In the genomic region with DNA sequence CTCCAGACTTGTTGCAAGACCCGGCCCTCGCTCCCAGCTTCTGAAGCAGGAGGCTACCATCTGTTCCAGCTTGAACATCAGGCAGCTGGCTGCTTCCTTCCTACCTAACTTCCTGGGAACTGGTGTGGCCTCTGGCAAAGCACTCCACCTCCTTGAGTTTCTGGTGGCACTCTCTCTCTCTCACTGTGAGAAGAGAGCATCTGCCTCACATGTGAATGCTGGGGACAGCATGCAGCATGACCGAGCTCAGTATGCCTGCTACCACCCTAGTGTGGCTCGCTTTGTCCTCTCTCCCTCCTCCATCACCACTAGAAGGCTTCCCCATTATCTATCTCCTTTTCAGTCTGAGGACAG, we compare ENCODE assay signal across 23 mouse cellular contexts. TPM values are rescaled to one million over a fixed set of nuclear protein-coding genes. Genes with fewer than 3 reads are reported as not detected.
DNase-seq lines count a peak whose midpoint lies in the region; ATAC-seq and TF ChIP-seq lines count a peak whose summit lies in the region.
"Had no signal": no experiment of that assay in that cellular context is flagged by ENCODE, and none has a peak within 500 bp of the region (broad histone marks: within the 10 kb centered on the region; RNA-seq: fewer than 3 reads in every experiment).

No protein-coding gene starts in this region.

- H3K4me2 ChIP-seq in lung, embryonic 14.5 days, result no peak overlapping the region
- H3K4me2 ChIP-seq in intestine, embryonic 16.5 days (ENCODE audit: low read depth, low read length), result no peak overlapping the region
- H3K4me2 ChIP-seq: embryonic facial prominence, embryonic 15.5 days; heart, embryonic 12.5 days; hindbrain, embryonic 12.5 days; kidney, embryonic 15.5 days; limb, embryonic 15.5 days; liver, embryonic 15.5 days; midbrain, embryonic 15.5 days had no signal

- no peak for TF ChIP-seq CTCF in lung, embryonic 14.5 days (IDR thresholded peaks at IDR 0.05; ENCODE audit: low read depth)

- no peaks in the 10 kb centered on the region for H3K9me3 ChIP-seq in lung, embryonic 14.5 days (ENCODE audit: low read depth, low read length)
- no peaks in the 10 kb centered on the region for H3K9me3 ChIP-seq in intestine, embryonic 16.5 days (ENCODE audit: control insufficient read depth, low read length)
- H3K9me3 ChIP-seq: embryonic facial prominence, embryonic 15.5 days; hindbrain, embryonic 12.5 days; limb, embryonic 15.5 days; liver, embryonic 15.5 days; midbrain, embryonic 15.5 days had no signal

- H3K9ac ChIP-seq in lung, embryonic 14.5 days, result no peak overlapping the region
- H3K9ac ChIP-seq in intestine, embryonic 16.5 days (ENCODE audit: low read depth, low read length), result no peak overlapping the region
- H3K9ac ChIP-seq: embryonic facial prominence, embryonic 15.5 days; forebrain, postnatal 0 days; heart, embryonic 12.5 days; hindbrain, embryonic 12.5 days; kidney, embryonic 15.5 days; limb, embryonic 15.5 days; liver, embryonic 15.5 days; midbrain, embryonic 15.5 days had no signal

- no peaks in the 10 kb centered on the region for H3K36me3 ChIP-seq in lung, embryonic 14.5 days (ENCODE audit: insufficient read depth)
- no peaks in the 10 kb centered on the region for H3K36me3 ChIP-seq in intestine, embryonic 16.5 days (ENCODE audit: control insufficient read depth, insufficient read depth, low read length)
- H3K36me3 ChIP-seq: embryonic facial prominence, embryonic 15.5 days; heart, embryonic 12.5 days; hindbrain, embryonic 12.5 days; kidney, embryonic 15.5 days; limb, embryonic 15.5 days; liver, embryonic 15.5 days; midbrain, embryonic 15.5 days had no signal

- 62% methylated on average over 4 of the region's 4 CpGs for WGBS in lung, embryonic 14.5 days
- 67% methylated on average over 4 of the region's 4 CpGs for WGBS in intestine, embryonic 16.5 days

- no peak for DNase-seq in frontal cortex, postnatal 25 days (ENCODE audit: low spot score in 2 of 2)
- peak; percentile 24 for DNase-seq in lung, embryonic 14.5 days
- no peak for DNase-seq in lung, postnatal 4 days
- peak; percentile 83 for DNase-seq in brain, adult 2 months (ENCODE audit: low read depth, low spot score)
- DNase-seq in retina, embryonic 14.5 days (ENCODE audit: low spot score), result peak; percentile 30
- DNase-seq in kidney, adult 9 months, result no peak
- DNase-seq: cerebellum, adult 9-10 months; forebrain, postnatal 0 days; gastrocnemius, postnatal 10 days; heart, postnatal 14 days; kidney, postnatal 4 days; lung, postnatal 14 days had no signal

- peaks cover 3% of the 10 kb centered on the region; the same call in 1 of the 2 replicates for H3K4me1 ChIP-seq in lung, embryonic 14.5 days (ENCODE audit: insufficient read depth)
- H3K4me1 ChIP-seq in intestine, embryonic 16.5 days (ENCODE audit: control insufficient read depth, insufficient read depth, low read length), result peaks cover 20% of the 10 kb centered on the region
- H3K4me1 ChIP-seq: liver, embryonic 15.5 days had no signal

- no peak overlapping the region for H3K27ac ChIP-seq in lung, embryonic 14.5 days (ENCODE audit: low read depth)
- no peak overlapping the region for H3K27ac ChIP-seq in intestine, embryonic 16.5 days (ENCODE audit: low read length)
- H3K27ac ChIP-seq: embryonic facial prominence, embryonic 15.5 days; hindbrain, embryonic 12.5 days; kidney, embryonic 15.5 days; limb, embryonic 15.5 days; liver, embryonic 15.5 days; midbrain, embryonic 15.5 days had no signal

- no peaks in the 10 kb centered on the region for H3K27me3 ChIP-seq in lung, embryonic 14.5 days (ENCODE audit: insufficient read depth, low read length)
- H3K27me3 ChIP-seq in intestine, embryonic 16.5 days (replicated peaks; ENCODE audit: control insufficient read depth, insufficient read depth, low read length), result no peaks in the 10 kb centered on the region
- H3K27me3 ChIP-seq: embryonic facial prominence, embryonic 15.5 days; hindbrain, embryonic 12.5 days; limb, embryonic 15.5 days; liver, embryonic 15.5 days; midbrain, embryonic 15.5 days had no signal

- ATAC-seq in frontal cortex, adult (ENCODE audit: low TSS enrichment), result peak; percentile 28
- no peak for ATAC-seq in lung, embryonic 14.5 days (ENCODE audit: insufficient read depth)
- no peak for ATAC-seq in intestine, embryonic 16.5 days
- ATAC-seq: forebrain, postnatal 0 days; midbrain, embryonic 15.5 days had no signal

- no peak overlapping the region for H3K4me3 ChIP-seq in lung, embryonic 14.5 days (ENCODE audit: low read depth, low read length)
- H3K4me3 ChIP-seq in intestine, embryonic 16.5 days (ENCODE audit: low read length), result no peak overlapping the region
- H3K4me3 ChIP-seq: embryonic facial prominence, embryonic 15.5 days; heart, embryonic 12.5 days; hindbrain, embryonic 12.5 days; kidney, embryonic 15.5 days; limb, embryonic 15.5 days; liver, embryonic 15.5 days; megakaryocyte, embryonic 14.5 days; midbrain, embryonic 15.5 days had no signal

RNA-seq across cellular contexts. Expression of gene Pla2g2d, which starts 21.7 kb away (rescaled TPM):
- polyA plus RNA-seq in lung, embryonic 14.5 days (2014; fragmentation: Nextera tagmentation; extraction: Ambion mirVana), result 0.18 TPM in 1 of 2 replicates, not detected in the other
- polyA plus RNA-seq in intestine, embryonic 16.5 days (2015; fragmentation: Nextera tagmentation; extraction: Ambion mirVana), result 0.44 and 0.75 TPM in 2 replicates
- polyA plus RNA-seq: heart, embryonic 12.5 days; liver, embryonic 15.5 days had no signal

RNA-seq across cellular contexts. Expression of gene Pla2g2f, which starts 39.8 kb away (rescaled TPM):
- polyA plus RNA-seq in lung, embryonic 14.5 days (2014; fragmentation: Nextera tagmentation; extraction: Ambion mirVana), result not detected in 2 replicates
- 2.3 and 2.7 TPM in 2 replicates for polyA plus RNA-seq in intestine, embryonic 16.5 days (2015; fragmentation: Nextera tagmentation; extraction: Ambion mirVana)
- polyA plus RNA-seq: forebrain, postnatal 0 days; heart, embryonic 12.5 days; hindbrain, embryonic 12.5 days; liver, embryonic 15.5 days; urinary bladder, adult 2 months had no signal

Comparison
In these comparisons a context has a peak if more than half of its experiments do, and no peak if none do; other contexts are left out.
1. DNase-seq: peak in lung, embryonic 14.5 days (single experiment), brain, adult 2 months (single experiment) and retina, embryonic 14.5 days (single experiment); none in frontal cortex, postnatal 25 days (0 of 2), lung, postnatal 4 days (0 of 2) and kidney, adult 9 months (single experiment).